In the genomic region with DNA sequence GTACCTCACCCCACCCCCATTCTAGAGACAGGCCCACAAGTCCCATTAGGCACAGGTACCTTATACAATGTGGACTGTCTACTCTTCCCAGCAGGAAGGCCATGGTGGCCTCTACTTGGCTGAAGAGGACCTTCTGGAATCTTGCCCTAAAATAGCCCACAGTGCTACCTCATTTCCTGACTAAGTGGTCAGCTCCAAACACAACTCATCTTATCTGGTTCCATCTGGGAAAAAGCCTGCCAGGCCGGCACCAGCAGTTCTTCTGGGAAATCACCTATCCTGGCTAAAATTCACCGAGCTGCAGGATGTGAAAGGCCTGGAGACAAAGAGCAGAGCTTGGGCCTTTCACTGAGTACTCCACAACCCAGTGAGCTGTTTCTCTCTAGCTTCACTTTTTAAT, we compare ENCODE assay signal across 12 mouse cellular contexts.
DNase-seq lines count a peak whose midpoint lies in the region; ATAC-seq lines count a peak whose summit lies in the region.
"Had no signal": no experiment of that assay in that cellular context is flagged by ENCODE, and none has a peak within 500 bp of the region (broad histone marks: within the 10 kb centered on the region; RNA-seq: fewer than 3 reads in every experiment).

No protein-coding gene starts in this region.

- H3K4me3 ChIP-seq in embryonic facial prominence, embryonic 10.5 days, result no peak overlapping the region
- H3K4me3 ChIP-seq in kidney, embryonic 15.5 days (replicated peaks), result no peak overlapping the region
- H3K4me3 ChIP-seq: forebrain, embryonic 13.5 days had no signal

- no peaks in the 10 kb centered on the region for H3K36me3 ChIP-seq in embryonic facial prominence, embryonic 10.5 days (replicated peaks)
- H3K36me3 ChIP-seq in kidney, embryonic 15.5 days, result no peaks in the 10 kb centered on the region

- H3K4me1 ChIP-seq in embryonic facial prominence, embryonic 10.5 days, result peaks cover 14% of the 10 kb centered on the region
- H3K4me1 ChIP-seq in kidney, embryonic 15.5 days, result peaks cover 18% of the 10 kb centered on the region
- H3K4me1 ChIP-seq: forebrain, embryonic 13.5 days had no signal

- H3K9me3 ChIP-seq in embryonic facial prominence, embryonic 10.5 days, result no peaks in the 10 kb centered on the region
- H3K9me3 ChIP-seq in kidney, embryonic 15.5 days (replicated peaks), result no peaks in the 10 kb centered on the region
- H3K9me3 ChIP-seq: forebrain, embryonic 13.5 days had no signal

- peaks cover 19% of the 10 kb centered on the region; the same call in 1 of the 2 replicates for H3K27me3 ChIP-seq in embryonic facial prominence, embryonic 10.5 days (replicated peaks; ENCODE audit: low read depth, poor library complexity, severe bottlenecking)
- no peaks in the 10 kb centered on the region for H3K27me3 ChIP-seq in kidney, embryonic 15.5 days

- no peak overlapping the region for H3K9ac ChIP-seq in kidney, embryonic 15.5 days
- H3K9ac ChIP-seq: forebrain, embryonic 13.5 days had no signal

- peak; percentile 56 for DNase-seq in kidney, adult 11 months
- no peak for DNase-seq in kidney, postnatal 10 days
- peak; percentile 66 for DNase-seq in MN1 (ENCODE audit: low spot score)
- no peak for DNase-seq in embryonic facial prominence, embryonic 10.5 days (ENCODE audit: low spot score)
- no peak for DNase-seq in B cell, adult 2 months
- DNase-seq: cerebellum, adult 2 months; gastrocnemius, postnatal 25 days; right cerebral cortex, postnatal 14 days had no signal

- H3K4me2 ChIP-seq in kidney, embryonic 15.5 days, result no peak overlapping the region
- H3K4me2 ChIP-seq: forebrain, embryonic 13.5 days had no signal

- peak overlapping the region; percentile 76 for H3K27ac ChIP-seq in embryonic facial prominence, embryonic 10.5 days (replicated peaks)
- H3K27ac ChIP-seq in kidney, embryonic 15.5 days, result peak overlapping the region; percentile 71
- H3K27ac ChIP-seq: forebrain, embryonic 13.5 days; hindbrain, postnatal 0 days had no signal

- no peak for ATAC-seq in kidney, embryonic 15.5 days (replicated peaks; ENCODE audit: low FRiP score)
- ATAC-seq in monocyte, adult 5-6 weeks (replicated peaks; ENCODE audit: insufficient number of reproducible peaks, low FRiP score, low TSS enrichment, poor library complexity, severe bottlenecking), result no peak
- ATAC-seq: forebrain, embryonic 13.5 days; hindbrain, postnatal 0 days had no signal

- WGBS in embryonic facial prominence, embryonic 10.5 days, result 82% methylated on average over 2 of the region's 2 CpGs
- WGBS in kidney, embryonic 15.5 days, result 80% methylated on average over 2 of the region's 2 CpGs

Comparison
In these comparisons a context has a peak if more than half of its experiments do, and no peak if none do; other contexts are left out.
1. DNase-seq: peak in kidney, adult 11 months (single experiment) and MN1 (single experiment); none in kidney, postnatal 10 days (single experiment), embryonic facial prominence, embryonic 10.5 days (single experiment) and B cell, adult 2 months (0 of 2).